Mouse (Mus musculus) thymus, adult 2 months (tissue): ENCODE measurements at regions not wholly inside any gene's neighbourhood (a gene's known extent, or its start where the extent isn't known, plus 50 kb on each side); places are given as distances from the start of the nearest gene placed in this dataset.

ENCODE experiments used
- CTCF ChIP-seq: fragments of 200-500 bp; IDR thresholded peaks from 2 replicates; pipeline ENCODE4 v1.5.1; 2012; ENCODE audit warnings: mild to moderate bottlenecking, control low read depth, low read length, moderate library complexity, borderline replicate concordance; ENCODE audit not compliant: control insufficient read depth, poor library complexity, insufficient read depth; ENCODE audit errors: extremely low read depth
- POLR2A ChIP-seq: fragments of 200-500 bp; IDR thresholded peaks from 2 replicates; pipeline ENCODE4 v1.6.1; 2012; ENCODE audit warnings: mild to moderate bottlenecking, low read length, control low read depth, moderate library complexity; ENCODE audit not compliant: control insufficient read depth, poor library complexity, insufficient read depth; ENCODE audit errors: extremely low read depth

DNA sequence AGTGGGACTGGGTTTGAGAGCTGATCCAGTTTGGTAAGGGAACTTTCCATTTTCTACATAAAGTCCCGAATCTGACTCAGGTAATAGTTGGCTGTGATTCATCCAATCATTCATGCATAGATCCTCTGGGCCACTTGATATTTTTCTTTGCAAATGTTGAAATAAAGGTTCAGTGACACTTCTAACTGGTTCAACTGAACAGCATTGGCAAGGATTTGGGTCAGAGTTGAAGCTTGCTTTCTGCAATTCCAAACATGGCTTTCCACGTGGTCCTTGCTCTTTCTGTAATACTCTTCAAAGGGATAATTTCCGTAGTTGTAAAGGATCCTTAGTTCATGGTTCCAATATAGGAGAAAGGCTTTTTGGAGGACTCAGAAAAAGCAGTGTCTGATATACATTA lies 554.0 kb downstream of the Rnf144a start:
- TF ChIP-seq POLR2A (no peak), CTCF (no peak)
